Mouse (Mus musculus) liver, adult 2 months (tissue): ENCODE measurements around the gene Mybbp1a. TPM values are rescaled to one million over a fixed set of nuclear protein-coding genes. Genes with fewer than 3 reads are reported as not detected.
A peak's percentile ranks its signal among the peaks of the same experiment; 100 is the strongest.
"Not testable (repeated sequence)": the region's sequence is repeated elsewhere in the genome, so short reads cannot be mapped to it uniquely, and the experiment has no call there.

Experiments used
- DNase-seq: peaks from one replicate; pipeline ENCODE4 v3.0.0-alpha.2; 2011; ENCODE audit warnings: low read depth, low spot score; ENCODE audit errors: extremely low read depth
- H3K27ac ChIP-seq: fragments of 200-500 bp; replicated peaks from 2 replicates; pipeline ENCODE4 v1.5.1; 2012; ENCODE audit warnings: low read depth, mild to moderate bottlenecking, control low read depth, inconsistent platforms, low read length; ENCODE audit not compliant: insufficient read depth
- H3K27me3 ChIP-seq: fragments of 200-500 bp; 2 replicates; pipeline ENCODE4 v1.6.1; 2012; ENCODE audit warnings: mild to moderate bottlenecking, moderate library complexity, low read length, inconsistent platforms; ENCODE audit not compliant: control insufficient read depth, insufficient read depth
- H3K36me3 ChIP-seq: fragments of 200-500 bp; 2 replicates; pipeline ENCODE4 v1.6.1; 2012; ENCODE audit warnings: low read length, inconsistent platforms; ENCODE audit not compliant: control insufficient read depth, insufficient read depth
- H3K4me1 ChIP-seq: fragments of 200-500 bp; 2 replicates; pipeline ENCODE4 v1.6.1; 2011; ENCODE audit warnings: low read length; ENCODE audit not compliant: control insufficient read depth, insufficient read depth
- H3K4me3 ChIP-seq: fragments of 200-500 bp; 2 replicates; pipeline ENCODE4 v1.5.1; 2011; ENCODE audit warnings: low read depth, mild to moderate bottlenecking, control low read depth, low read length, moderate library complexity; ENCODE audit not compliant: insufficient read depth
- H3K79me2 ChIP-seq: fragments of 200-500 bp; 2 replicates; pipeline ENCODE4 v1.6.1; 2012; ENCODE audit warnings: inconsistent platforms, mild to moderate bottlenecking, low read length, moderate library complexity; ENCODE audit not compliant: control insufficient read depth, insufficient read depth
- H3K9ac ChIP-seq: fragments of 200-500 bp; 2 replicates; pipeline ENCODE4 v1.6.1; 2012; ENCODE audit warnings: low read depth, mild to moderate bottlenecking, control low read depth, inconsistent platforms, low read length
- CTCF ChIP-seq: fragments of 200-500 bp; IDR thresholded peaks from 2 replicates; pipeline ENCODE4 v1.5.1; 2011; ENCODE audit warnings: low read depth, low read length, control low read depth
- POLR2A ChIP-seq: fragments of 200-500 bp; IDR thresholded peaks from 2 replicates; pipeline ENCODE4 v1.6.1; 2011; ENCODE audit warnings: low read length, control low read depth; ENCODE audit not compliant: insufficient read depth; ENCODE audit errors: extremely low read depth
- WGBS: fragments of 180-500 bp; shearing (Covaris S2); methylation state at CpG from one replicate; pipeline ENCODE4 v1.1.7; 2018; 5-methylcytosine and 5-hydroxymethylcytosine counted together
- polyA plus RNA-seq: library from polyadenylated mRNA; depleted of rRNA; stranded (reverse); fragments of >200 nt; gene quantifications from 2 replicates; pipeline ENCODE4 v1.2.3, GENCODE M21; 2012
- total RNA-seq: library from RNA; depleted of rRNA; stranded (reverse); fragments of >200 nt; gene quantifications from 2 replicates; pipeline ENCODE4 v1.2.3, GENCODE M21; 2014

Mybbp1a gene
- total and polyA plus RNA-seq, 2 experiments = 13.7 to 21.6 TPM

GRCm38 (mm10) chr11:72421518-72422278, 19.5 kb upstream of the Mybbp1a start:
- no peak for DNase-seq
- H3K79me2 ChIP-seq = no peaks in the 10 kb centered on the region
- 89% methylated on average over 11 of the region's 11 CpGs for WGBS
- TF ChIP-seq POLR2A (no peak), CTCF (no peak)
- H3K36me3 ChIP-seq = no peaks in the 10 kb centered on the region
- no peaks in the 10 kb centered on the region for H3K27me3 ChIP-seq
- H3K4me1 ChIP-seq = peaks cover 2% of the 10 kb centered on the region; the same call in 1 of the 2 replicates
- no peak overlapping the region for H3K9ac ChIP-seq
- H3K4me3 ChIP-seq = no peak overlapping the region
- no peak overlapping the region for H3K27ac ChIP-seq

- Histone ChIP-seq H3K9ac (no peak overlapping the region), H3K36me3 (no peaks in the 10 kb centered on the region), H3K4me1 (no peaks in the 10 kb centered on the region), H3K27ac (no peak overlapping the region), H3K4me3 (no peak overlapping the region), H3K79me2 (no peaks in the 10 kb centered on the region), H3K27me3 (no peaks in the 10 kb centered on the region)
- WGBS = 81% methylated on average over 4 of the region's 4 CpGs
- no peak for DNase-seq
- no peak for TF ChIP-seq POLR2A
- TF ChIP-seq CTCF = no peak
Measured at GRCm38 (mm10) chr11:72423686-72424085, 17.5 kb upstream of the Mybbp1a start.

GRCm38 (mm10) chr11:72425201-72425600, 16.0 kb upstream of the Mybbp1a start:
- no peak overlapping the region for H3K27ac ChIP-seq
- H3K27me3 ChIP-seq = no peaks in the 10 kb centered on the region
- no peaks in the 10 kb centered on the region for H3K36me3 ChIP-seq
- H3K4me1 ChIP-seq = no peaks in the 10 kb centered on the region
- no peak overlapping the region for H3K4me3 ChIP-seq
- H3K9ac ChIP-seq = no peak overlapping the region
- TF ChIP-seq POLR2A = no peak
- no peak for TF ChIP-seq CTCF
- DNase-seq = no peak
- no peaks in the 10 kb centered on the region for H3K79me2 ChIP-seq

GRCm38 (mm10) chr11:72426884-72427283, 14.3 kb upstream of the Mybbp1a start:
- peak; percentile 30; the same call in 1 of the 2 replicates for TF ChIP-seq CTCF
- TF ChIP-seq POLR2A = no peak
- no peak for DNase-seq
- H3K4me3 ChIP-seq = no peak overlapping the region
- no peaks in the 10 kb centered on the region for H3K36me3 ChIP-seq
- no peaks in the 10 kb centered on the region for H3K27me3 ChIP-seq
- H3K79me2 ChIP-seq = no peaks in the 10 kb centered on the region
- H3K4me1 ChIP-seq = no peaks in the 10 kb centered on the region
- H3K9ac ChIP-seq = no peak overlapping the region
- no peak overlapping the region for H3K27ac ChIP-seq

GRCm38 (mm10) chr11:72428694-72429093, 12.5 kb upstream of the Mybbp1a start:
- 0% methylated on average over 5 of the region's 5 CpGs for WGBS
- H3K9ac ChIP-seq = no peak overlapping the region
- H3K27me3 ChIP-seq = no peaks in the 10 kb centered on the region
- H3K4me1 ChIP-seq = no peaks in the 10 kb centered on the region
- TF ChIP-seq POLR2A = no peak
- TF ChIP-seq CTCF = peak; percentile 80
- no peak overlapping the region for H3K27ac ChIP-seq
- no peaks in the 10 kb centered on the region for H3K36me3 ChIP-seq
- H3K4me3 ChIP-seq = no peak overlapping the region
- peak; percentile 69 for DNase-seq
- no peaks in the 10 kb centered on the region for H3K79me2 ChIP-seq

GRCm38 (mm10) chr11:72429288-72429690, 11.9 kb upstream of the Mybbp1a start:
- WGBS = 40% methylated on average over 7 of the region's 7 CpGs
- no peak overlapping the region for H3K27ac ChIP-seq
- 0 out of 2 replicates have a peak overlapping the region, but pooled peaks have one; percentile 13 for H3K4me3 ChIP-seq
- DNase-seq = peak; percentile 78
- H3K9ac ChIP-seq = no peak overlapping the region
- H3K27me3 ChIP-seq = no peaks in the 10 kb centered on the region
- TF ChIP-seq POLR2A (no peak), CTCF (peak; percentile 82)
- no peaks in the 10 kb centered on the region for H3K4me1 ChIP-seq
- H3K36me3 ChIP-seq = no peaks in the 10 kb centered on the region
- H3K79me2 ChIP-seq = no peaks in the 10 kb centered on the region

GRCm38 (mm10) chr11:72430311-72431068, 10.7 kb upstream of the Mybbp1a start:
- not testable (repeated sequence) for H3K9ac ChIP-seq, H3K79me2 ChIP-seq, H3K4me3 ChIP-seq, H3K27me3 ChIP-seq, H3K4me1 ChIP-seq, DNase-seq, H3K36me3 ChIP-seq, H3K27ac ChIP-seq
- 72% methylated on average over 9 of the region's 9 CpGs for WGBS
